Mouse (Mus musculus) CD4-positive, CD25-positive, alpha-beta regulatory T cell, adult 4 months (primary cell): Measurements from ENCODE around the gene Cd300e. TPM values are rescaled to one million over a fixed set of nuclear protein-coding genes. Genes with fewer than 3 reads are reported as not detected.

ENCODE experiments used
- polyA plus RNA-seq, 2 experiments: library from polyadenylated mRNA; unstranded; fragments of 100-300 nt; shearing (Covaris generic); gene quantifications; one replicate each; pipeline ENCODE4 v1.2.1; 2017

The Cd300e gene
- polyA plus RNA-seq, 2 experiments from 2014 or later: 0.29 TPM; not detected in 1

Other genes with a start within 250 kb of the Cd300e start
- gene Gprc5c, start 211.0 kb downstream of the Cd300e start, polyA plus RNA-seq: not detected
- gene Cd300a, start 172.1 kb downstream of the Cd300e start, polyA plus RNA-seq: under 1 TPM; 0.11 to 0.37 TPM
- under 1 TPM in 1 of 2 experiments, not detected in 1; 0.34 TPM for gene Cd300lb, start 127.8 kb downstream of the Cd300e start, polyA plus RNA-seq
- not detected for gene Cd300c, start 93.0 kb downstream of the Cd300e start, polyA plus RNA-seq
- gene Cd300ld, start 72.3 kb downstream of the Cd300e start, polyA plus RNA-seq: not detected
- gene Cd300c2, start 60.3 kb downstream of the Cd300e start, polyA plus RNA-seq: under 1 TPM in 1 of 2 experiments, not detected in 1; 0.54 TPM
- not detected for gene Cd300ld2, start 46.0 kb downstream of the Cd300e start, polyA plus RNA-seq
- gene Cd300ld4, start 35.2 kb downstream of the Cd300e start, polyA plus RNA-seq: not detected
- not detected for gene Cd300ld5, start 24.4 kb downstream of the Cd300e start, polyA plus RNA-seq
- not detected for gene Cd300ld3, start 13.8 kb downstream of the Cd300e start, polyA plus RNA-seq
- 100 to 1,000 TPM; 156 to 274 TPM for gene Rab37, start 29.3 kb upstream of the Cd300e start, polyA plus RNA-seq
- gene Cd300lf, start 71.8 kb upstream of the Cd300e start, polyA plus RNA-seq: 1 to 10 TPM in 1 of 2 experiments, under 1 TPM in 1; 0.51 to 1.0 TPM
- gene Slc9a3r1, start 101.2 kb upstream of the Cd300e start, polyA plus RNA-seq: 100 to 1,000 TPM; 162 to 222 TPM
- 10 to 100 TPM in 1 of 2 experiments, 1 to 10 TPM in 1; 8.1 to 14.2 TPM for gene Tmem104, start 125.3 kb upstream of the Cd300e start, polyA plus RNA-seq
- gene Nat9, start 125.7 kb upstream of the Cd300e start, polyA plus RNA-seq: 10 to 100 TPM; 12.1 to 18.1 TPM
- gene Grin2c, start 205.1 kb upstream of the Cd300e start, polyA plus RNA-seq: not detected
- 10 to 100 TPM; 21.6 to 26.8 TPM for gene Fdxr, start 214.9 kb upstream of the Cd300e start, polyA plus RNA-seq
- gene Fads6, start 235.5 kb upstream of the Cd300e start, polyA plus RNA-seq: 1 to 10 TPM; 1.1 to 1.6 TPM
- not detected for gene Otop2, start 245.0 kb upstream of the Cd300e start, polyA plus RNA-seq